Mouse (Mus musculus): ENCODE data around the gene Bcl2a1c. TPM values are rescaled to one million over a fixed set of nuclear protein-coding genes. Genes with fewer than 3 reads are reported as not detected.
A peak's percentile ranks its signal among the peaks of the same experiment; 100 is the strongest.
"Not testable (repeated sequence)": the region's sequence is repeated elsewhere in the genome, so short reads cannot be mapped to it uniquely, and the experiment has no call there.

Gene Bcl2a1c
- not detected in 2 replicates for polyA plus RNA-seq (2011; ENCODE audit: insufficient read depth, insufficient read length, low replicate concordance, missing spikeins)

GRCm38 (mm10) chr9:114329855-114330254, at the start of gene Bcl2a1c:
Bcl2a1c (plus strand) TSS chr9:114330135.
- WGBS = 28% methylated on average over 9 of the region's 9 CpGs
- not testable (repeated sequence) for H3K27ac ChIP-seq (ENCODE audit: control insufficient read depth, insufficient read depth, low read depth, low read length, poor library complexity); H3K4me3 ChIP-seq (replicated peaks; ENCODE audit: control insufficient read depth, low read depth, low read length); H3K4me1 ChIP-seq (ENCODE audit: control insufficient read depth, insufficient read depth, low read length)

GRCm38 (mm10) chr9:114305957-114306356, 24.0 kb upstream of the Bcl2a1c start:
- H3K27ac ChIP-seq (ENCODE audit: control insufficient read depth, insufficient read depth, low read depth, low read length, poor library complexity); H3K4me1 ChIP-seq (ENCODE audit: control insufficient read depth, insufficient read depth, low read length); H3K4me3 ChIP-seq (replicated peaks; ENCODE audit: control insufficient read depth, low read depth, low read length): not testable (repeated sequence)

DNA sequence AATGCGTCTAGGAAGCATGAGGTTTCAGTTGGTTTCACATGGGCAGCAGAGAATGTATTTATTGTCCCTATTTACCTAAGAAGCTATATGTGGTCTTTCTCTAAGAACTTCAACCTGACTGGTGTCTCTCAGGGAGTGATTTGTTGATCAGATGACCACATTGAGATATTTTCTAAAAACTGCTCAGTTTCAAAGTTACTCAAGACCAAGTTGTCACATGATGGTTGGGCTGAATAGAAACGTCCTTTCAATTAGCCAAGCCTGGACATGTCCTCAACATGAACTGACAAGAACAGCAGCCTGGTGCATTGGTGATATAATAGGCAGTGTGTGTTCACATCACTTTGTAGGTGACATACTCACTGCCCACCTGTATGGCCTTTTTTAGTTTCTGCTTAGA, 18.2 kb upstream of the Bcl2a1c start:
- 55% methylated on average over 2 of the region's 2 CpGs for WGBS
- H3K4me3 ChIP-seq (replicated peaks; ENCODE audit: control insufficient read depth, low read depth, low read length); H3K4me1 ChIP-seq (ENCODE audit: control insufficient read depth, insufficient read depth, low read length); H3K27ac ChIP-seq (ENCODE audit: control insufficient read depth, insufficient read depth, low read depth, low read length, poor library complexity): not testable (repeated sequence)

DNA sequence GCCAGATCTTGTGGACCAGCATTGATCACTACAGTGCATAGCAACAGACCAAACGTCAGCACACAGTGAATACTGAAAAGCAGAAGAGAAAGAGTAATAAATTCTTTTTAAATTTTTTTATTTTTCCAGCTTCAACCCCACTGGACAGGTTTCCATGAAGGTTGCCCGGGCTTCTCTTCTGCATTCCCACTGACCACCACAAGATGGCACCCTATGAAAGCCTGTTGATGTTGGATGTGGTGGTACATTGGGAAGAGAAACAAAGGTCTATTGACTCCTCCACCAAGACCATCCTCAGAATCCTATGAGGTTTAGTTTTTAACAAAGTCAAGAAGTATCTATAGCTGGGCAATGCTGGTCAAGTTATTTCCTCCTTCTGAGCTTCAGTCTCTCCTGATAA, 11.9 kb upstream of the Bcl2a1c start:
- 0% methylated on average over 2 of the region's 2 CpGs for WGBS
- TF ChIP-seq CTCF (IDR thresholded peaks at IDR 0.05; ENCODE audit: control insufficient read depth, insufficient read depth, low read length) (peak; percentile 35; the same call in 1 of the 2 replicates), POLR2A (IDR thresholded peaks at IDR 0.05; ENCODE audit: borderline replicate concordance, control insufficient read depth, low read depth, low read length) (no peak)
- Histone ChIP-seq H3K27ac (ENCODE audit: control insufficient read depth, insufficient read depth, low read depth, low read length, poor library complexity) (no peak overlapping the region), H3K4me3 (replicated peaks; ENCODE audit: control insufficient read depth, low read depth, low read length) (no peak overlapping the region), H3K4me1 (ENCODE audit: control insufficient read depth, insufficient read depth, low read length) (no peaks in the 10 kb centered on the region)

DNA sequence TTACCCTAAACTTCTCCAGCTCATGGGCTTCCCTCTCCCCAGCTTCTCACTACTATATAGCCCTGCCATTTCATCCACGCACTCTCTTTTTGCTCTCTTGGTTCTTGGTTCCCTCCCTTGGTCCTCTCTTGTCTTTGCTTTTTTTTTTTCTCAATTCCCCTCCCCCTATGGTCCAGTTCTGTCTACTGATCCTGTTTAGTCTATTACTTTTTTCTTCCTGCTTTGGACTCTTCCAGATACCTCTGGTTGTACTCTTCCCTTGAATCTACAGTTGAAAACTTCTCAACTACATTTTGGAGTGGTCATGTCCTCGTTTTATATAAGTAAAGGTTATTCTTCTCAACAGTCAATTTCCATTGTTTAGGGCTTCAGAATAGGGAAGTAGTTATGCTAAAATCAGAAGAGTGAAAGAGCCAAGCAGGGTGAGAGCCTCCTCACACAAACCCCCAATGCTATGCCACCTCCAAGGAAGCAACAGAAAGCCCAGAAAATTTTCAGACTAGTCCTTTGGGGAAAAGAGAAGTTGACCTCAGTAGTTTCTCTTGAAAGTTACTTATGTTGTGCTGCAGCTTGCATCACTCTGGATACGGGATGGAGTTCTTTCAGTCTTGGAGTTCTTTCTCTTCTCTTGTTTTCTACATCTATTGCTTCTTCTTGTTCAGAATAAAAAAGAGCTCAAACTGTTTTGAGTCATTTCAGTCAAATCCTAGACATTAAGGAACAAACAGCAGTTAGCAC, 3.8 kb upstream of the Bcl2a1c start:
- TF ChIP-seq CTCF (IDR thresholded peaks at IDR 0.05; ENCODE audit: control insufficient read depth, insufficient read depth, low read length) (no peak), POLR2A (IDR thresholded peaks at IDR 0.05; ENCODE audit: borderline replicate concordance, control insufficient read depth, low read depth, low read length) (no peak)
- Histone ChIP-seq H3K4me1 (ENCODE audit: control insufficient read depth, insufficient read depth, low read length) (no peaks in the 10 kb centered on the region), H3K27ac (ENCODE audit: control insufficient read depth, insufficient read depth, low read depth, low read length, poor library complexity) (no peak overlapping the region), H3K4me3 (replicated peaks; ENCODE audit: control insufficient read depth, low read depth, low read length) (no peak overlapping the region)
- WGBS = 48% methylated on average over 3 of the region's 3 CpGs

GRCm38 (mm10) chr9:114328332-114328731, 1.6 kb upstream of the Bcl2a1c start:
- not testable (repeated sequence) for H3K4me3 ChIP-seq (replicated peaks; ENCODE audit: control insufficient read depth, low read depth, low read length); H3K4me1 ChIP-seq (ENCODE audit: control insufficient read depth, insufficient read depth, low read length); H3K27ac ChIP-seq (ENCODE audit: control insufficient read depth, insufficient read depth, low read depth, low read length, poor library complexity)

GRCm38 (mm10) chr9:114367783-114368470, 38.0 kb downstream of the Bcl2a1c start:
- TF ChIP-seq POLR2A (IDR thresholded peaks at IDR 0.05; ENCODE audit: borderline replicate concordance, control insufficient read depth, low read depth, low read length) (no peak; the same call in 1 of the 2 replicates), CTCF (IDR thresholded peaks at IDR 0.05; ENCODE audit: control insufficient read depth, insufficient read depth, low read length) (no peak)
- Histone ChIP-seq H3K27ac (ENCODE audit: control insufficient read depth, insufficient read depth, low read depth, low read length, poor library complexity) (peak overlapping the region; percentile 58), H3K4me1 (ENCODE audit: control insufficient read depth, insufficient read depth, low read length) (no peaks in the 10 kb centered on the region; the same call in none of the 2 replicates), H3K4me3 (replicated peaks; ENCODE audit: control insufficient read depth, low read depth, low read length) (peak overlapping the region; percentile 66)
- under 1% methylated on average over 47 of the region's 48 CpGs for WGBS

GRCm38 (mm10) chr9:114368471-114368858, 38.5 kb downstream of the Bcl2a1c start:
- TF ChIP-seq CTCF (IDR thresholded peaks at IDR 0.05; ENCODE audit: control insufficient read depth, insufficient read depth, low read length) = no peak
- no peak for TF ChIP-seq POLR2A (IDR thresholded peaks at IDR 0.05; ENCODE audit: borderline replicate concordance, control insufficient read depth, low read depth, low read length)
- WGBS = 4% methylated on average over 12 of the region's 12 CpGs

GRCm38 (mm10) chr9:114369389-114369788, 39.5 kb downstream of the Bcl2a1c start:
- not testable (repeated sequence) for H3K27ac ChIP-seq (ENCODE audit: control insufficient read depth, insufficient read depth, low read depth, low read length, poor library complexity)
- 26% methylated on average over 5 of the region's 5 CpGs for WGBS

More at GRCm38 (mm10) chr9:114368471-114368858, 38.5 kb downstream of the Bcl2a1c start:
- Histone ChIP-seq H3K4me1 (ENCODE audit: control insufficient read depth, insufficient read depth, low read length) (no peaks in the 10 kb centered on the region; the same call in none of the 2 replicates), H3K4me3 (replicated peaks; ENCODE audit: control insufficient read depth, low read depth, low read length) (peak overlapping the region; percentile 66), H3K27ac (ENCODE audit: control insufficient read depth, insufficient read depth, low read depth, low read length, poor library complexity) (peak overlapping the region; percentile 58)

More at GRCm38 (mm10) chr9:114369389-114369788, 39.5 kb downstream of the Bcl2a1c start:
- not testable (repeated sequence) for H3K4me3 ChIP-seq (replicated peaks; ENCODE audit: control insufficient read depth, low read depth, low read length); H3K4me1 ChIP-seq (ENCODE audit: control insufficient read depth, insufficient read depth, low read length)
